Comparison of ENCODE assay signal across 19 mouse cellular contexts in genomic region chr3:115646993-115647392, GRCm38 (mm10).
A peak's percentile ranks its signal among the peaks of the same experiment; 100 is the strongest.
DNase-seq lines count a peak whose midpoint lies in the region; ATAC-seq and TF ChIP-seq lines count a peak whose summit lies in the region.
"Had no signal": no experiment of that assay in that cellular context is flagged by ENCODE, and none has a peak within 500 bp of the region (broad histone marks: within the 10 kb centered on the region; RNA-seq: fewer than 3 reads in every experiment).

No protein-coding gene starts in this region.

- H3K27ac ChIP-seq in heart, embryonic 11.5 days (ENCODE audit: low read depth, low read length) = no peak overlapping the region
- no peak overlapping the region for H3K27ac ChIP-seq in lung, postnatal 0 days (ENCODE audit: low read length)
- H3K27ac ChIP-seq in heart, embryonic 15.5 days = peak overlapping the region; percentile 58
- H3K27ac ChIP-seq: forebrain, embryonic 15.5 days; hindbrain, embryonic 12.5 days; intestine, embryonic 15.5 days; limb, embryonic 13.5 days; neural tube, embryonic 13.5 days had no signal

- H3K36me3 ChIP-seq in heart, embryonic 11.5 days (ENCODE audit: control insufficient read depth, insufficient read depth, low read length) = no peaks in the 10 kb centered on the region
- H3K36me3 ChIP-seq in lung, postnatal 0 days (ENCODE audit: insufficient read depth, low read length) = no peaks in the 10 kb centered on the region
- no peaks in the 10 kb centered on the region for H3K36me3 ChIP-seq in heart, embryonic 15.5 days
- H3K36me3 ChIP-seq: forebrain, embryonic 15.5 days; hindbrain, embryonic 12.5 days; intestine, embryonic 15.5 days; limb, embryonic 13.5 days; neural tube, embryonic 13.5 days had no signal

- H3K9me3 ChIP-seq in heart, embryonic 11.5 days (replicated peaks; ENCODE audit: control insufficient read depth, low read length) = no peaks in the 10 kb centered on the region
- no peaks in the 10 kb centered on the region for H3K9me3 ChIP-seq in lung, postnatal 0 days (ENCODE audit: low read length)
- H3K9me3 ChIP-seq in heart, embryonic 15.5 days (replicated peaks) = no peaks in the 10 kb centered on the region
- H3K9me3 ChIP-seq: forebrain, embryonic 15.5 days; hindbrain, embryonic 12.5 days; intestine, embryonic 15.5 days; limb, embryonic 13.5 days; megakaryocyte, embryonic 14.5 days; neural tube, embryonic 13.5 days had no signal

- no peaks in the 10 kb centered on the region for H3K27me3 ChIP-seq in heart, embryonic 11.5 days (ENCODE audit: control insufficient read depth, insufficient read depth, low read length)
- H3K27me3 ChIP-seq in lung, postnatal 0 days (replicated peaks; ENCODE audit: insufficient read depth, low read length) = no peaks in the 10 kb centered on the region
- no peaks in the 10 kb centered on the region for H3K27me3 ChIP-seq in heart, embryonic 15.5 days
- H3K27me3 ChIP-seq: forebrain, embryonic 15.5 days; hindbrain, embryonic 12.5 days; intestine, embryonic 15.5 days; limb, embryonic 13.5 days; megakaryocyte, embryonic 14.5 days; neural tube, embryonic 13.5 days had no signal

- peaks cover 3% of the 10 kb centered on the region; the same call in 1 of the 2 replicates for H3K4me1 ChIP-seq in heart, embryonic 11.5 days (ENCODE audit: control insufficient read depth, insufficient read depth, low read length)
- no peaks in the 10 kb centered on the region; the same call in 1 of the 2 replicates for H3K4me1 ChIP-seq in lung, postnatal 0 days (ENCODE audit: insufficient read depth, low read depth, low read length)
- peaks cover 28% of the 10 kb centered on the region for H3K4me1 ChIP-seq in heart, embryonic 15.5 days (replicated peaks)

- DNase-seq in heart, adult 18-20 months = peak; percentile 60 to 80
- no peak for DNase-seq in lung, postnatal 0 days (ENCODE audit: low spot score)
- no peak for DNase-seq in lung, postnatal 14 days
- peak; percentile 11 for DNase-seq in kidney, postnatal 14 days
- no peak for DNase-seq in yolk sac, embryonic 10.5 days (ENCODE audit: low spot score)
- DNase-seq: adrenal gland, postnatal 10 days; B cell, adult 2 months; cerebellum, adult 8-10 months; lung, adult 2 months; thymus, adult 18-20 months had no signal

- H3K9ac ChIP-seq in heart, embryonic 11.5 days (ENCODE audit: low read depth, low read length) = no peak overlapping the region
- no peak overlapping the region for H3K9ac ChIP-seq in lung, postnatal 0 days (replicated peaks; ENCODE audit: low read depth)
- H3K9ac ChIP-seq in heart, embryonic 15.5 days = no peak overlapping the region
- H3K9ac ChIP-seq: forebrain, embryonic 15.5 days; hindbrain, embryonic 12.5 days; intestine, embryonic 15.5 days; limb, embryonic 13.5 days; neural tube, embryonic 13.5 days had no signal

- ATAC-seq in heart, embryonic 11.5 days (replicated peaks; ENCODE audit: insufficient number of reproducible peaks, low FRiP score, low TSS enrichment) = no peak
- peak; percentile 24; the same call in 1 of the 2 replicates for ATAC-seq in lung, postnatal 0 days
- no peak for ATAC-seq in heart, embryonic 15.5 days (replicated peaks; ENCODE audit: insufficient number of reproducible peaks, insufficient read depth, low FRiP score, low read depth)
- ATAC-seq in granulocyte monocyte progenitor cell, adult 5-6 weeks (replicated peaks; ENCODE audit: poor library complexity, severe bottlenecking) = no peak
- ATAC-seq: forebrain, embryonic 15.5 days; intestine, embryonic 15.5 days had no signal

- TF ChIP-seq EP300 in lung, postnatal 0 days (IDR thresholded peaks at IDR 0.05) = peak; percentile 57; the same call in 1 of the 2 replicates

- no peak overlapping the region for H3K4me2 ChIP-seq in heart, embryonic 11.5 days
- no peak overlapping the region for H3K4me2 ChIP-seq in lung, postnatal 0 days (replicated peaks; ENCODE audit: low read depth, low read length)
- no peak overlapping the region for H3K4me2 ChIP-seq in heart, embryonic 15.5 days
- H3K4me2 ChIP-seq: forebrain, embryonic 15.5 days; hindbrain, embryonic 12.5 days; intestine, embryonic 15.5 days; limb, embryonic 13.5 days; neural tube, embryonic 13.5 days had no signal

- 55% methylated on average over 7 of the region's 7 CpGs for WGBS in heart, embryonic 11.5 days (ENCODE audit: insufficient replicate concordance)
- 51% methylated on average over 7 of the region's 7 CpGs for WGBS in lung, postnatal 0 days
- 39% methylated on average over 7 of the region's 7 CpGs for WGBS in heart, embryonic 15.5 days

- TF ChIP-seq CTCF in lung, postnatal 0 days (IDR thresholded peaks at IDR 0.05) = no peak

- H3K4me3 ChIP-seq in heart, embryonic 11.5 days (ENCODE audit: low read depth, low read length) = no peak overlapping the region
- no peak overlapping the region for H3K4me3 ChIP-seq in lung, postnatal 0 days (ENCODE audit: low read depth, low read length)
- H3K4me3 ChIP-seq in heart, embryonic 15.5 days = no peak overlapping the region
- H3K4me3 ChIP-seq: forebrain, embryonic 15.5 days; hindbrain, embryonic 12.5 days; intestine, embryonic 15.5 days; limb, embryonic 13.5 days; megakaryocyte, embryonic 14.5 days; neural tube, embryonic 13.5 days had no signal

Comparison
In these comparisons a context has a peak if more than half of its experiments do, and no peak if none do; other contexts are left out.
1. DNase-seq: peak in heart, adult 18-20 months (2 of 2) and kidney, postnatal 14 days (single experiment); none in lung, postnatal 0 days (single experiment), lung, postnatal 14 days (single experiment) and yolk sac, embryonic 10.5 days (single experiment).